Mouse (Mus musculus): ENCODE data around the gene Magea2. TPM values are rescaled to one million over a fixed set of nuclear protein-coding genes. Genes with fewer than 3 reads are reported as not detected.

Magea2 gene
- not detected for polyA plus RNA-seq (2017; shearing (Covaris generic))

GRCm38 (mm10) chrX:155093566-155093965, at the start of gene Magea2:
Gene Magea2, minus strand, starts transcription at chrX:155093666.

GRCm38 (mm10) chrX:155128312-155128711, 34.8 kb upstream of the Magea2 start, which contains the start of gene Cldn34b2:
Gene Cldn34b2, minus strand, starts transcription at chrX:155128412.

GRCm38 (mm10) chrX:155089693-155090092, 3.8 kb downstream of the Magea2 start, which contains the start of gene Magea1:
Gene Magea1, minus strand, starts transcription at chrX:155089793.

GRCm38 (mm10) chrX:155063045-155063444, 30.4 kb downstream of the Magea2 start, which contains the start of gene Magea5:
Gene Magea5, minus strand, starts transcription at chrX:155063145.

GRCm38 (mm10) chrX:154995750-154996149, 97.7 kb downstream of the Magea2 start, which contains the start of gene Magea8:
Gene Magea8, minus strand, starts transcription at chrX:154995850.

Other genes with a start within 250 kb of the Magea2 start
- gene Cldn34b1, start 203.4 kb downstream of the Magea2 start, polyA plus RNA-seq (2017; shearing (Covaris generic)), result not detected
- gene Magea6, start 157.7 kb downstream of the Magea2 start, polyA plus RNA-seq (2017; shearing (Covaris generic)), result not detected
- gene Magea3, start 144.2 kb downstream of the Magea2 start, polyA plus RNA-seq (2017; shearing (Covaris generic)), result not detected
- not detected for gene Magea8, start 97.8 kb downstream of the Magea2 start, polyA plus RNA-seq (2017; shearing (Covaris generic))
- not detected for gene Magea5, start 30.5 kb downstream of the Magea2 start, polyA plus RNA-seq (2017; shearing (Covaris generic))
- not detected for gene Magea1, start 3.9 kb downstream of the Magea2 start, polyA plus RNA-seq (2017; shearing (Covaris generic))
- gene Cldn34b2, start 34.7 kb upstream of the Magea2 start, polyA plus RNA-seq (2017; shearing (Covaris generic)), result not detected
- gene Sat1, start 122.8 kb upstream of the Magea2 start, polyA plus RNA-seq (2017; shearing (Covaris generic)), result 285 TPM
- 49.4 TPM for gene Acot9, start 168.8 kb upstream of the Magea2 start, polyA plus RNA-seq (2017; shearing (Covaris generic))
- 23.1 TPM for gene Prdx4, start 247.1 kb upstream of the Magea2 start, polyA plus RNA-seq (2017; shearing (Covaris generic))